Mouse (Mus musculus): ENCODE measurements at regions not wholly inside any gene's neighbourhood (a gene's known extent, or its start where the extent isn't known, plus 50 kb on each side); places are given as distances from the start of the nearest gene placed in this dataset.

GRCm38 (mm10) chr16:44631357-44632053 lies 72.8 kb upstream of the Boc start:
- intact Hi-C loops (cut with DNase I) = no loop called here

GRCm38 (mm10) chr16:44630861-44631260 lies 72.2 kb upstream of the Boc start:
- intact Hi-C loops (cut with DNase I) = no loop called here
- no peak for DNase-seq (ENCODE audit: low spot score in 2 of 2)

More at GRCm38 (mm10) chr16:44631357-44632053, 72.8 kb upstream of the Boc start:
- DNase-seq (ENCODE audit: low spot score in 2 of 2) = no peak

- intact Hi-C loops (cut with DNase I) = no loop called here
- no peak for DNase-seq (ENCODE audit: low spot score in 2 of 2)
Measured at GRCm38 (mm10) chr16:44630426-44630825, 71.7 kb upstream of the Boc start.

GRCm38 (mm10) chr16:44629296-44630275 lies 70.9 kb upstream of the Boc start:
- intact Hi-C loops (cut with DNase I) = no loop called here
- DNase-seq (ENCODE audit: low spot score in 2 of 2) = no peak

GRCm38 (mm10) chr16:44625871-44626293 lies 67.2 kb upstream of the Boc start:
- DNase-seq (ENCODE audit: low spot score in 2 of 2) = no peak

GRCm38 (mm10) chr16:44625108-44625616 lies 66.5 kb upstream of the Boc start:
- no peak for DNase-seq (ENCODE audit: low spot score in 2 of 2)
- intact Hi-C loops (cut with DNase I) = no loop called here

More at GRCm38 (mm10) chr16:44625871-44626293, 67.2 kb upstream of the Boc start:
- intact Hi-C loops (cut with DNase I) = no loop called here

- intact Hi-C loops (cut with DNase I) = no loop called here
- DNase-seq (ENCODE audit: low spot score in 2 of 2) = no peak
Measured at GRCm38 (mm10) chr16:44621573-44621972, 62.9 kb upstream of the Boc start.

GRCm38 (mm10) chr16:44620536-44620935 lies 61.8 kb upstream of the Boc start:
- no peak for DNase-seq (ENCODE audit: low spot score in 2 of 2)
- intact Hi-C loops (cut with DNase I) = no loop called here

GRCm38 (mm10) chr16:44619476-44620103 lies 60.9 kb upstream of the Boc start:
- intact Hi-C loops (cut with DNase I) = no loop called here
- no peak for DNase-seq (ENCODE audit: low spot score in 2 of 2)

- DNase-seq (ENCODE audit: low spot score in 2 of 2) = no peak
- intact Hi-C loops (cut with DNase I) = no loop called here
Measured at GRCm38 (mm10) chr16:44617041-44617440, 58.3 kb upstream of the Boc start.

GRCm38 (mm10) chr16:44616376-44616775 lies 57.7 kb upstream of the Boc start:
- intact Hi-C loops (cut with DNase I) = no loop called here
- no peak for DNase-seq (ENCODE audit: low spot score in 2 of 2)

- no peak for DNase-seq (ENCODE audit: low spot score in 2 of 2)
- intact Hi-C loops (cut with DNase I) = no loop called here
Measured at GRCm38 (mm10) chr16:44615878-44616206, 57.1 kb upstream of the Boc start.

- DNase-seq (ENCODE audit: low spot score in 2 of 2) = no peak
- intact Hi-C loops (cut with DNase I) = no loop called here
Measured at GRCm38 (mm10) chr16:44615172-44615877, 56.6 kb upstream of the Boc start.

- intact Hi-C loops (cut with DNase I) = no loop called here
- no peak for DNase-seq (ENCODE audit: low spot score in 2 of 2)
Measured at GRCm38 (mm10) chr16:44614235-44614634, 55.5 kb upstream of the Boc start.

- intact Hi-C loops (cut with DNase I) = no loop called here
Measured at GRCm38 (mm10) chr16:44612676-44613075, 54.0 kb upstream of the Boc start.

GRCm38 (mm10) chr16:44611525-44611924 lies 52.8 kb upstream of the Boc start:
- no peak for DNase-seq (ENCODE audit: low spot score in 2 of 2)
- intact Hi-C loops (cut with DNase I) = no loop called here

More at GRCm38 (mm10) chr16:44612676-44613075, 54.0 kb upstream of the Boc start:
- no peak for DNase-seq (ENCODE audit: low spot score in 2 of 2)

- intact Hi-C loops (cut with DNase I) = no loop called here
- no peak for DNase-seq (ENCODE audit: low spot score in 2 of 2)
Measured at GRCm38 (mm10) chr16:44608586-44608985, 49.9 kb upstream of the Boc start.
